Mouse (Mus musculus) neural tube, embryonic 10.5 days (tissue): Measurements from ENCODE around the gene Nudcd3.
"Not testable (repeated sequence)": the region's sequence is repeated elsewhere in the genome, so short reads cannot be mapped to it uniquely, and the experiment has no call there.

ENCODE experiments used
- DNase-seq: peaks from one replicate; pipeline ENCODE4 v3.0.0-alpha.2; 2017; ENCODE audit warnings: low spot score; ENCODE audit errors: extremely low spot score

Gene Nudcd3

GRCm38 (mm10) chr11:6123605-6124120 is 76.6 kb downstream of the Nudcd3 start:
- no peak for DNase-seq

GRCm38 (mm10) chr11:6122631-6123030 is 77.6 kb downstream of the Nudcd3 start:
- DNase-seq: no peak

GRCm38 (mm10) chr11:6120596-6120995 is 79.6 kb downstream of the Nudcd3 start:
- DNase-seq: no peak

- DNase-seq: no peak
Measured at GRCm38 (mm10) chr11:6120001-6120400, 80.2 kb downstream of the Nudcd3 start.

GRCm38 (mm10) chr11:6119312-6119711 is 80.9 kb downstream of the Nudcd3 start:
- DNase-seq: no peak

- DNase-seq: no peak
Measured at GRCm38 (mm10) chr11:6117956-6118355, 82.3 kb downstream of the Nudcd3 start.

- DNase-seq: no peak
Measured at GRCm38 (mm10) chr11:6111734-6112484, 88.3 kb downstream of the Nudcd3 start.

GRCm38 (mm10) chr11:6109990-6110389 is 90.2 kb downstream of the Nudcd3 start:
- DNase-seq: no peak

- no peak for DNase-seq
Measured at GRCm38 (mm10) chr11:6108296-6108695, 91.9 kb downstream of the Nudcd3 start.

GRCm38 (mm10) chr11:6107722-6108121 is 92.5 kb downstream of the Nudcd3 start:
- DNase-seq: no peak

- no peak for DNase-seq
Measured at GRCm38 (mm10) chr11:6104734-6105133, 95.5 kb downstream of the Nudcd3 start.

GRCm38 (mm10) chr11:6096637-6097036 is 103.6 kb downstream of the Nudcd3 start:
- not testable (repeated sequence) for DNase-seq

- no peak for DNase-seq
Measured at GRCm38 (mm10) chr11:6086991-6087390, 113.2 kb downstream of the Nudcd3 start.

- no peak for DNase-seq
Measured at GRCm38 (mm10) chr11:6078737-6079136, 121.5 kb downstream of the Nudcd3 start.

GRCm38 (mm10) chr11:6075618-6076066 is 124.6 kb downstream of the Nudcd3 start:
- no peak for DNase-seq

- DNase-seq: peak; percentile 27
Measured at GRCm38 (mm10) chr11:6068181-6068957, 131.8 kb downstream of the Nudcd3 start.

GRCm38 (mm10) chr11:6067160-6067559 is 133.1 kb downstream of the Nudcd3 start:
- DNase-seq: no peak

- peak; percentile 20 for DNase-seq
Measured at GRCm38 (mm10) chr11:6066176-6066575, 134.0 kb downstream of the Nudcd3 start, which contains the start of gene Camk2b. Camk2b (minus strand) TSS chr11:6066362.

GRCm38 (mm10) chr11:6065551-6066121 is 134.6 kb downstream of the Nudcd3 start:
- peak; percentile 40 for DNase-seq

GRCm38 (mm10) chr11:6065046-6065521 is 135.1 kb downstream of the Nudcd3 start:
- DNase-seq: no peak

- DNase-seq: peak; percentile 15
Measured at GRCm38 (mm10) chr11:6064215-6065045, 135.8 kb downstream of the Nudcd3 start.
